Mouse (Mus musculus): ENCODE measurements around the gene Psmc2. TPM values are rescaled to one million over a fixed set of nuclear protein-coding genes. Genes with fewer than 3 reads are reported as not detected.
A peak's percentile ranks its signal among the peaks of the same experiment; 100 is the strongest.

Gene Psmc2
- total RNA-seq (2012; rRNA removed) (297 and 330 TPM in 2 replicates), polyA plus RNA-seq (2012; ENCODE audit: insufficient read depth in 1 of 2, insufficient read length in 2 of 2, low read depth in 1 of 2, low replicate concordance in 2 of 2, missing spikeins in 1 of 2) (100 to 1,000 TPM; 316 to 356 TPM)

DNA sequence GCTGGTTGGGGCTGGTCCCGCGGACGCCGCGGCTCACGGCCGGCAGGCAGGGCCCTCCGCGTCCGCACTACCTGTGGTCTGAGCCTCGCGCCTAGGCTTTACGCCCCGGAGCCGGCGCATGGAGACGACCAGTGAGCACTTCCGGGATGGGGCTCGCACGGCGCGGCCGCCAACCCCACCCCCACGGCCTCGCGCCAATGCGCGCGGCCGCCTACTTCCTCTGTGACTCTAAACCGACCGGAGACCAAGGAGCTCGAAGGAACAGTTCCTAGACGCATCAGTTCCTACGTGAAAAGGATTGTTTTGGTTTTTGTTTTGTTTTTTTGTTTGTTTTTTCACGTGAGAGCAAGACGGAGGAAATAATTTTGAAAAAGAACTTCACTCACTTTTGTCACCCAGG, at the start of gene Psmc2, which contains the start of gene Dnajc2:
Gene Psmc2 (plus strand): TSS at position 231 of the 400 bp plus-strand sequence.
Gene Dnajc2 (minus strand): TSS at position 199 of the 400 bp plus-strand sequence.
- Histone ChIP-seq H3K4me3 (ENCODE audit: control insufficient read depth in 1 of 2, insufficient read depth in 1 of 2, low read depth in 2 of 2, low read length in 2 of 2) (peak within 1 kb of the TSS; percentile 83 to 95), H3K79me2 (ENCODE audit: control insufficient read depth, insufficient read depth, low read length, poor library complexity) (peaks cover 62% of the 10 kb centered on the region), H3K36me3 (ENCODE audit: control insufficient read depth in 1 of 2, insufficient read depth in 2 of 2, low read length in 2 of 2) (peaks cover 5 to 35% of the 10 kb centered on the region in 2 experiments), H3K4me1 (ENCODE audit: control insufficient read depth in 1 of 2, insufficient read depth in 2 of 2, low read length in 2 of 2) (peaks cover 7 to 21% of the 10 kb centered on the region in 2 experiments), H3K27ac (ENCODE audit: control insufficient read depth, low read depth, low read length) (peak within 1 kb of the TSS; percentile 94), H3K27me3 (ENCODE audit: control insufficient read depth in 1 of 2, insufficient read depth in 2 of 2, low read length in 2 of 2) (no peaks in the 10 kb centered on the region), H3K9me3 (replicated peaks; ENCODE audit: insufficient read depth, low read length) (no peaks in the 10 kb centered on the region), H3K9ac (ENCODE audit: control insufficient read depth, low read depth, low read length, poor library complexity, severe bottlenecking) (peak within 1 kb of the TSS; percentile 91)
- DNase-seq (ENCODE audit: low read depth, low spot score), result peak; percentile 98
- no peak for TF ChIP-seq RCOR1 (IDR thresholded peaks at IDR 0.05; ENCODE audit: low read depth, low read length)
- TF ChIP-seq KAT2A (conservative IDR thresholded peaks at IDR 0.05; ENCODE audit: low read depth, low read length), result no peak; the same call in 1 of the 2 replicates
- no peak for TF ChIP-seq ZNF384 (IDR thresholded peaks at IDR 0.05; ENCODE audit: low read depth, low read length)
- TF ChIP-seq MAX (IDR thresholded peaks at IDR 0.05; ENCODE audit: low read length), result peak; percentile 92
- peak; percentile 88 to 89; a peak in 3 of 4 replicates for TF ChIP-seq POLR2A (IDR thresholded peaks at IDR 0.05; ENCODE audit: control insufficient read depth in 1 of 2, insufficient read depth in 1 of 2, low read depth in 1 of 2, low read length in 2 of 2, poor library complexity in 1 of 2)
- no peak for TF ChIP-seq CTCF (IDR thresholded peaks at IDR 0.05 in 2 of 3, conservative IDR thresholded peaks at IDR 0.05 in 1 of 3; ENCODE audit: control insufficient read depth in 1 of 3, insufficient read depth in 1 of 3, low read depth in 2 of 3, low read length in 3 of 3, poor library complexity in 1 of 3, severe bottlenecking in 1 of 3)
- peak; percentile 96 for TF ChIP-seq MXI1 (IDR thresholded peaks at IDR 0.05; ENCODE audit: low read depth, low read length)
- no peak for TF ChIP-seq GABPA (IDR thresholded peaks at IDR 0.05; ENCODE audit: low read depth, low read length)
- TF ChIP-seq JUND (IDR thresholded peaks at IDR 0.05; ENCODE audit: low read depth, low read length), result no peak
- TF ChIP-seq UBTF (IDR thresholded peaks at IDR 0.05; ENCODE audit: borderline replicate concordance, insufficient read depth, low read depth, low read length), result peak; percentile 45; the same call in 1 of the 2 replicates
- TF ChIP-seq MAFK (IDR thresholded peaks at IDR 0.05; ENCODE audit: borderline replicate concordance, low read depth, low read length), result no peak
- TF ChIP-seq TAL1 (IDR thresholded peaks at IDR 0.05; ENCODE audit: low read length), result no peak
- peak; percentile 96 for TF ChIP-seq SIN3A (IDR thresholded peaks at IDR 0.05; ENCODE audit: low read length)
- TF ChIP-seq GATA1 (IDR thresholded peaks at IDR 0.05; ENCODE audit: low read depth, low read length), result peak; percentile 42; the same call in 1 of the 2 replicates
- peak; percentile 71; the same call in 1 of the 2 replicates for TF ChIP-seq POLR2AphosphoS2 (IDR thresholded peaks at IDR 0.05; ENCODE audit: low read length)
- 0 out of 2 replicates have a peak, but pooled peaks have one; percentile 37 for TF ChIP-seq POLR2AphosphoS5 (IDR thresholded peaks at IDR 0.05; ENCODE audit: borderline replicate concordance, low read depth, low read length)
- TF ChIP-seq MEF2A (IDR thresholded peaks at IDR 0.05; ENCODE audit: extremely low read depth, insufficient replicate concordance, low read depth, low read length, poor library complexity, severe bottlenecking), result no peak
- TF ChIP-seq ZC3H11A (IDR thresholded peaks at IDR 0.05; ENCODE audit: low read depth, low read length), result no peak
- no peak; the same call in none of the 2 replicates for TF ChIP-seq MAZ (IDR thresholded peaks at IDR 0.05; ENCODE audit: low read depth, low read length)
- peak; percentile 69 for TF ChIP-seq NRF1 (IDR thresholded peaks at IDR 0.05; ENCODE audit: insufficient read depth, low read depth, low read length, poor library complexity, severe bottlenecking)
- no peak for TF ChIP-seq ZMIZ1 (IDR thresholded peaks at IDR 0.05; ENCODE audit: low read depth, low read length)
- peak; percentile 90 for TF ChIP-seq NELFE (IDR thresholded peaks at IDR 0.05; ENCODE audit: low read depth, low read length)
- no peak for TF ChIP-seq SMC3 (IDR thresholded peaks at IDR 0.05; ENCODE audit: low read depth, low read length)
- no peak for TF ChIP-seq MYB (IDR thresholded peaks at IDR 0.05; ENCODE audit: low read depth, low read length)
- TF ChIP-seq ZKSCAN1 (IDR thresholded peaks at IDR 0.05; ENCODE audit: low read depth, low read length), result no peak
- peak; percentile 95 for TF ChIP-seq HCFC1 (IDR thresholded peaks at IDR 0.05; ENCODE audit: low read depth, low read length)
- peak; percentile 96 for TF ChIP-seq TBP (IDR thresholded peaks at IDR 0.05; ENCODE audit: low read depth, low read length)
- TF ChIP-seq EP300 (IDR thresholded peaks at IDR 0.05; ENCODE audit: low read depth in 1 of 2, low read length in 2 of 2), result no peak
- no peak for TF ChIP-seq USF2 (IDR thresholded peaks at IDR 0.05; ENCODE audit: borderline replicate concordance in 1 of 2, insufficient read depth in 1 of 2, low read depth in 1 of 2, low read length in 2 of 2)
- no peak for TF ChIP-seq RAD21 (IDR thresholded peaks at IDR 0.05; ENCODE audit: low read depth, low read length)
- TF ChIP-seq E2F4 (IDR thresholded peaks at IDR 0.05; ENCODE audit: borderline replicate concordance, low read depth, low read length), result peak; percentile 97
- TF ChIP-seq CHD2 (IDR thresholded peaks at IDR 0.05; ENCODE audit: low read length), result no peak
- TF ChIP-seq ETS1 (IDR thresholded peaks at IDR 0.05; ENCODE audit: low read depth, low read length), result no peak
- peak; percentile 81 for TF ChIP-seq TCF12 (IDR thresholded peaks at IDR 0.05; ENCODE audit: low read depth, low read length)
- peak; percentile 52; the same call in 1 of the 2 replicates for TF ChIP-seq BHLHE40 (IDR thresholded peaks at IDR 0.05; ENCODE audit: borderline replicate concordance, low read depth, low read length)
- TF ChIP-seq ELF1 (IDR thresholded peaks at IDR 0.05; ENCODE audit: low read depth, low read length), result peak; percentile 99
- no peak for TF ChIP-seq CHD1 (IDR thresholded peaks at IDR 0.05; ENCODE audit: low read depth, low read length)

All from MEL (cell line).